Mouse (Mus musculus): ENCODE results near the gene Ormdl1. TPM values are rescaled to one million over a fixed set of nuclear protein-coding genes. Genes with fewer than 3 reads are reported as not detected.

Ormdl1 gene
- polyA plus RNA-seq (2012; rRNA removed), result 30.1 and 33.8 TPM in 2 replicates

GRCm38 (mm10) chr1:53296581-53297383, at the start of gene Ormdl1, which contains the start of the genes Pms1 and Gm28778:
Ormdl1 (plus strand) TSS chr1:53297095.
Pms1 (minus strand) TSS chr1:53297018.
Gm28778 (plus strand) TSS chr1:53297111.

DNA sequence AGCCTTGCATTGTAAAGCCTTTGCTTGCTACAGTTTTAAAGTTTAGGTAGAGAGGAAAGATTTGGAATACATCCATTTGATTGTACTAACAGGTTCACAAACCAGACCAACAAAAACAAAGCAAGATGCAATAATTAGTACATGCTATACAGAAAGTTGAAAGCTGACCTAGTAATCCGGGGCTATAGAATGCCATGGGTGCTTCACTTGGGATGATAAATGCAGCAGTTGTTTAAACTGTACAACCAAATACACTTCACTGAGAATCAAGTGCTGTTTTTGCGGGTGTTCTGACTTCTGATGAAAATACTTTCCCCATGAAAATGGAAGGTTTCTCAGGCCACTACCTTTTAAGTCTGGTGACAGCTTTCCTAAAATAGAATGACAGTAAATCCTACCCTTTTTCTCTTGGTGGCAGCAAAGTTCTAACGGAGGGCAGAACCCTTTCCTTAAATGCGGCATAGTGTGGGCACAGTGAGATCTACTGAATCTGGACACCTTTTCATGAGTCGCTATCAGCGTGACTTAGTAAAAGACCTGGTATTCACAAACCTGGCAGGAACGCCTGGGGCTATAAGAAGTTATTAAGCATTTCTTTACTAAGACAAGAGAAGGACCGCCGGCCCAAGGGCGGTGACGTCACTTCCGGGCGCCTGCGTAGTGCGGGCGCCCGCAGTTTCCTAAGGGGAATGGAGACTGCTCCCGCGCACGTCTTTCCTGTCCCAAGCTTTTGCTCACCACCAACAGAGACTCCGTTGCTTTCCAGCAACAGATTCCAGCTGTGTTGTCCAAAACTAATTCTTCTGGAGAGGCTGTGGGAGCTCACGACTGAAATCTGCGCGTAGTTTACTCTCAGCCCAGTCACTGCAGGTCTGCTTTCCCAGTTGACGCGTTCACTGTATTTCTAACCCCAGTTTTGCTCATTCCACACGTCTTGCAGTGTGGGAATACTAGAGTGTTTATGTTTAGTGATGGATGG, 16.4 kb downstream of the Ormdl1 start, which contains the start of gene Osgepl1:
Gene Osgepl1, plus strand, starts transcription at position 636 of the 979 bp plus-strand sequence.

GRCm38 (mm10) chr1:53352327-53353261, 55.7 kb downstream of the Ormdl1 start, which contains the start of the genes Asdurf, Gm28551 and Asnsd1:
Asdurf (minus strand) TSS chr1:53352619.
Gm28551 (minus strand) TSS chr1:53352667.
Asnsd1 (minus strand) TSS chr1:53352752.

Other genes starting within 250 kb of the Ormdl1 start
- gene Mstn, start 235.5 kb upstream of the Ormdl1 start, polyA plus RNA-seq (2012; rRNA removed), result 0.57 and 0.76 TPM in 2 replicates
- not detected in 2 replicates for gene 1700019A02Rik, start 109.5 kb upstream of the Ormdl1 start, polyA plus RNA-seq (2012; rRNA removed)
- 2.9 and 3.6 TPM in 2 replicates for gene Pms1, start 77 bp upstream of the Ormdl1 start, polyA plus RNA-seq (2012; rRNA removed)
- 0.95 and 1.2 TPM in 2 replicates for gene Gm28778, start within 50 bp of the Ormdl1 start, polyA plus RNA-seq (2012; rRNA removed)
- 16.4 and 17.0 TPM in 2 replicates for gene Osgepl1, start 16.5 kb downstream of the Ormdl1 start, polyA plus RNA-seq (2012; rRNA removed)
- not detected in 2 replicates for gene Asdurf, start 55.5 kb downstream of the Ormdl1 start, polyA plus RNA-seq (2012; rRNA removed)
- gene Gm28551, start 55.6 kb downstream of the Ormdl1 start, polyA plus RNA-seq (2012; rRNA removed), result 0.71 and 1.0 TPM in 2 replicates
- gene Asnsd1, start 55.7 kb downstream of the Ormdl1 start, polyA plus RNA-seq (2012; rRNA removed), result 26.3 and 27.1 TPM in 2 replicates

All from central nervous system, embryonic 18 days (tissue).